Mouse (Mus musculus): Measurements from ENCODE around the gene Chsy1.
A peak's percentile ranks its signal among the peaks of the same experiment; 100 is the strongest.
"Not testable (repeated sequence)": the region's sequence is repeated elsewhere in the genome, so short reads cannot be mapped to it uniquely, and the experiment has no call there.

Chsy1 gene

DNA sequence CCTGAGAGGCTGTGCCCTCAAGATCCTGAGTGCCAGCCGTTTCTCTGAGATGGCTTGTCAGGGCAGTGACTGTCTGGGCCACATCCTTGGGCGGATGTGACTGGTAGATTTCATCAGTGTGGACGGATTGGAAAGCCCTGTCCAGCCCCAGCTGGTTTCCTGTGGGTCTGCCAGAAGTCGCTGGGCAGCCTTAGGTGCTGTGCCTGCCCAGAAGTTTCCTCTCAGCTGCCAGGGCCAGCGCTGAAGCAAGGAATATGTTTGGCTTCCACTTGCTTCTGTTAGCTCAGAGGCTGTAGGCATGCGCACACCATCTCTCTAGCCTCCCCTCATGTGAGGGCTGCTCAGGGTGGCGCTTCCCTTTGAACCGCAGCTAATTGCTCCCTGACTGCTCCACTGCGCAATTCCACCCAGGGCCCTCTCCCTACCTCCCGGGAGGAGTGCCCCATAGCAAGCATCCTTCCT lies 69.8 kb downstream of the Chsy1 start:
- peak; percentile 36 for DNase-seq

DNA sequence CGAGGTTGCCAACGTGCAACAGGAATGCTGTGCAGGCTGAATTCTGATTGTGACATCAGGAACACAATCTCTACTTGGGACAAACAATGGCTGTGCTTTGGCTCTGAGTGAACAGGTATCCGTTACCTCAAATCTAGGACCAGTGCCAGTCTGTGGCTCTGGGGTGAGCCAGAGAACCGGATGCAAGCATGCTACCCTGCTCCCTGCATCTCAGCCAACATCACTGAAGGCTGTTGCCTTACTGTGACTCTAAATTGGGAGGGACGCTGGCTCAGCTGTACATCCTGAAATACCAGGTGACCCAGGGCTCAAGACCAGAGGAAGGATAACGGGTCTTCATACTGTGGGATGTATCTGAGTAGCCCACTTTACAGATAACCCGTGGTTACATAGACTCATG lies 70.4 kb downstream of the Chsy1 start:
- no peak for DNase-seq

DNA sequence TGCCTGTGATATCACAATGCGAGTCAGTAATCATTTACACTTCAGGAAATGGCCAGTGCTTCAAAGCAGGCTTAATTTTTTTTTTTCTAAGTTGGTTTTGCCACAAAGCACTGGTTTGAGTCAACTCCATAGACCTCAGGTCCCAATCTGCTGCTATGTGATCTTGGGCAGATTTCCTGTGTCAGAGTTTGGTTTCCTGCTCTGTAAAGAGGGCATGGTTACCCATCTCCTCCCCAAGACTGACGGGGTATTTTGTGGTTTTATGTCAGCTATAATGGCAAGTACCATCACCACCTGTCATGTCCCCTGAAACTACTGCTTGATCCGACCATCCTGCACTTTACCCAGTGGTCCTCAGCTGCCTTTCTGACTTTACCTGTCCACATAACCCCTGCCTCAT lies 70.9 kb downstream of the Chsy1 start:
- DNase-seq: no peak

DNA sequence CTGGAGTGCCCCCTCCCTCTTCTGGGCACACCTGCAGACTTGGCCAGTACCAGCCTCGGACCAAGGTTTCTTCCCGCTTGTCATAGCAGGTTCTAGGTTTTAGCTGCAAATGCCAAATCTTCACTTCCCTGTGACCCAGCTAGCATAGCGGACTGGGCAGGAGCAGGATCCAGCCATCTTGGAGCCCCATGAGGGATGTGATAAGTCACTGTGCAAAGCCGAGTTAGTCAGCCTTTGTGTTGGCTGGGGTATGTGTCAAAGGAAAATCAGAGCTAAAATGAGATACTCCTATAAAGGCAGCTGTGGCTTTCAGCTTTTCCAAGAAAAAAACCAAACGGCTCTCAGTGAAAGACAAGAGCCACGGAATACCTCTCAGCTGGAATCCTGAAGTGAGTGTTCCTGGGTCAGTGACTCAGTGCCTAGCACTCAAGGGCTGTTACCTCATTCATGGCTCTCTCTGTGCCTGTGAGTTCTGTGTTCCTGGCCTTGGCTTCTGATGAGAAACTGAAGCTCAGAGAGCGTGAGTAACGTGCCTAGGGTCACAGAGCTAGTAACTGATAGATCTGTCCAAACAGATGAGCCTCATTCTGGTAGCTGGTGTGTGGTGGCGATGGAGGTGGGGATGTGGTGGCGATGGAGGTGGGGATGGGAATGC lies 71.5 kb downstream of the Chsy1 start:
- no peak for DNase-seq

DNA sequence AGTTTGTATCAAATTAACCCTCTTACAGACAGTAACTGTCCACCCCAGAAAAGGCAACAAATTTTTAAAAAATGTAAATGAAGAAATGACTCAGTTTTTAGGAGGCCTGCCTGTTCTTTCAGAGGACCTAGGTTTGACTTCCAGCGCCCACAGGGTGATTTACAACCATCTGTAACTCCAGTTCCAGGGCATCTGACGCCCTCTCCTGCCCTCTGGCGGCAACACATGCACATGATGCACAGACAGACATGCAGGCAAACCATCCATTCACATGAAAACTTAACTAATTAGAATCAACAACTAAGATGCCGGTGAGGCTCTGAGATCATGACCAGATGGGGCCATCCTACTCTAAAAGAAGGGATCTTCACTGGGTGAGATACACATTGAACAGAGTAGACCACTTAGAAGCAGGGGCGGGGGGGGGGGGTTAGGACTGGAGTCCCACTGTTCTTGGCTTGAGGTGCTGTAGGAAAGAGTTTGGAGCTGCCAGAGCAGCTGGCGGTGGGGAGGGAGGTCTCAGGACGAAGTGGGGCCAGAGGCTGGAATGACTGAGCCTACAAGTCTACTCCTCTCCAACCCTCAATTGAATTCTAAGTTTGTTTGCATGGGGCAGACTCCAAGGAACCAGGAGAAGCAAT lies 72.9 kb downstream of the Chsy1 start:
- no peak for DNase-seq

DNA sequence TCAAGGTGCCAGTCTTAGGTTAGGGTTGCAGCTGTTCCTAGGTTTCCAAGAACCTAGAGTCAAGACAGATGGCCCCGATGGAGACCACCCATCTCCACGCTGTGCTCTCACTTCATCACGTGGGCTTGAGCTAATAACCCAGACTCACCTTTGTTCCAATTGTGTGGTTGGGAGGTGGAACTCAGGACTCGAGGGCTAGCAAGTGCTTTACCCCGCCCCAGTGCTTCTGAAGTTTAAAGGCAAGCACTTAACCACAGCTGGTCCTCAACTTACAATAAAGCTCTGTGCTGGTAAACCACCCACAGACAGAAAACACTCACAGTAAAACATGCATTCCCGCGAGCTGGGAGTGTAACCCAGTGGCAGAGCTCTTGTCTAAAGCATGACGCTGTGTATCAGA lies 74.1 kb downstream of the Chsy1 start:
- no peak for DNase-seq

DNA sequence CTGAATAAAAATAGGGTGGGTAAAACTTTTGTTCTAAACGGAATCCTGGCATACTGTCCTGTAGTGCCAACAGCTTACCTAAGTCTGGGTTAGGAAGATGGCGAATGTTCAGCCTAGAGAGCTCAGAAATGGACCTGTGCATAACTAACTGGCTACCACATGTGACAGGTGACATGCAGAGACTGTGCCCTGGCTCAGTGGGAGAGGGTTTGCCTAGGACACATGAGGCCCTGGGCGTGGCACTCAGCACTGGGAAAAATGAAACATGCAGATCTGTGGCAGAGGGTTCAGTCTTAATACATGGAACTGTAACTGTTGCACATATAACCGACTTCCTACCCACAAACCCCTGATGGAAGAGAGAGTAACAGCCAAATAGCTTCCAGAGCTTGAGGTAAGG lies 74.7 kb downstream of the Chsy1 start:
- DNase-seq: no peak

DNA sequence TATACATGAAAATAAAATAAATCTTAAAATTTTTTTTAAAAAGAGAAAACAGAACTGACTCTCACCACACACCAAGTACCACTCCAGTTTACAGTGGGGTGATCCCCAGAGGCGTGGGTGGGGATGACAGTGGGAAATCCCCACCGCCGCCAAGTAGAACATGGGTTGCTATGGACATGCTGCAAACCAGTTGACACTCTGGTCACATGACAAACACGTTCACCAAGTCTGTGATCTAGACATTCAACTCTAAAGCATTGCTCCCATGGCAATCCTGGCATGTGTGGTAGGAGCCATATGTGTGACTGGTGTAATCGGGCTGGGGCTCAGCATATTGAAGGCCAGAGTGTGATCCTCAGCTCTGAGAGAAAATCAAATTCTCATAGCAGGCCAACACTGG lies 76.1 kb downstream of the Chsy1 start:
- DNase-seq: no peak

DNA sequence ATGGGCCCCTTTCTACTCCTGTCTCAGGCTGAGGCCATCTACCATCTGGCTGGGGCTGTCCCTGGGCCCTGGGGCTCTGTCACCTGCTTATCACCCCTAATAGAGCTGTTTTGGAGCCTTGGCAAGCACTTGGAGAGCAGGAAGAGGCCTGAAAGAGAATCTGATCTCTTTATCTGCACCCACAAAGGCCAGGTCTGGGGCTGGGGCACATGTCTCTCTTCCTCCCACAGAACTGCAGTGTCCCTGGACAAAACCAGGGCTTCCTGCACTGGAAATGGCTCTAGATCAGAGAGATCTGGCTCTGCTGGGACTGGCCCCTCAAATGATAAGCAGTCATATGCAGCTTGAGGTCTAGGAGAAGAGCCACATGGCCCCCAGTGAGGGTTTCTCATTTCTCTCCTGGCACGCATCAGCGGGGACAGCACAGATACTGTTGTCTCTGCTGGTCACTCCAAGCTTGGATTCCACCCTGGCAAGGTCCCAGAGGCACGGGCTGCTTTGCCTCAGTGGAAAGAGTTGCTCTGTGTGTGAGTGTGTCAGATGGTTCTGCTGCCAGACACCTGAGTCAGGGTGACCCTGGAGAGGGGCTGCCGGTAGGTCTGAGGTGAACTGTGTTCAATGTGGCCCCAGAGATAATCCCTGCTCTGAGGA lies 78.4 kb downstream of the Chsy1 start:
- DNase-seq: no peak

DNA sequence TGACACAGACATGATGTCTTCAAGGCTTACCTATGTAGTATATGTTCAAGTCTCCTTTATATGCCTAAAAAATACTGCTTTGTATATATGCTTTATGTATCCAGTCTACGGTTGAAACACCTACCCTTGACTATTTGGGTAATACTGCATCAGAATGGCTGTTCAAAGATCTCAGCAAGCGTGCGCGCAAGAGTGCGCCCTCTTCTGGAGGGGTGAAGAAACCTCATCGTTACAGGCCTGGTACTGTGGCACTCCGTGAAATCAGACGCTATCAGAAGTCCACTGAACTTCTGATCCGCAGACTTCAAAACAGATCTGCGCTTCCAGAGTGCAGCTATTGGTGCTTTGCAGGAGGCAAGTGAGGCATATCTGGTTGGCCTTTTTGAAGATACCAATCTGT lies 81.1 kb downstream of the Chsy1 start:
- not testable (repeated sequence) for DNase-seq

DNA sequence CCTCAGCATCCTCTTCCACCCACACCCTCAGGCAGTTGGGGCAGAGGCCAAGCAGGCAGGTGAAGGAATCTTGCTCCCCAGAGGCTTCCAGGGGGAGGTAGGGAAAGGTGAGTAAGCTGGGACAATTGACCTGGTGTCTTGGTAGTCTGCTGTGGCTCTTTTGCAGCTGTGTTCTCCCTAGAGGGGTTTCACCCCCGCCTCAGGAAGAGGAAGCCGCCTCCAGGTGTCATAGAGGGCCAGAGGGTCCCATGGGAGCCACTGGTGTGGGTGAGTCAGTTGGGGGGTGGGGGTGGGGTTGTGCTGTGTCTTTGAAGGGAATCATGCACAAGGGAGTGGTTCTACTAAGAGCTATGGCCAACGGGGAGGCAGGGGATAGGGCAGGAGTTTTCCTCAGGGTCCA lies 85.2 kb downstream of the Chsy1 start:
- no peak for DNase-seq

DNA sequence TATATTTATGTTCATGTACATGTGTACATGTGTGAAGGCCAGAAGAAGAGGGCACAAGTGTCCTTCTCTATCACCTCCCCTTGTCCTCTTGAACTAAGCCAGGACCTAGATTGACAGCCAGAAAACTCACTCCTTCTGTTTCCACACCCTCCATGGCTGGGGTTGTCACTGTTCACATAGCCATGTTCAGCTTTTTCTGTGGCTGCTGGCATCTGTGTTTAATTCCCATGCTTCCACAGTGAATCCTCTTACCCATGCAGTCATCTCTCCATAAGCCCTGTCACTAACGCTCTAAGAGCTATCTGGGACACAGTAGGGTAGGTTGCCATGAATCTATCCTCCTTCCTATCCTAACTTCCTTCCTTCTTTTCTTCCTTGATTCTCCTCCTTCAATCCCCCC lies 86.6 kb downstream of the Chsy1 start:
- no peak for DNase-seq

DNA sequence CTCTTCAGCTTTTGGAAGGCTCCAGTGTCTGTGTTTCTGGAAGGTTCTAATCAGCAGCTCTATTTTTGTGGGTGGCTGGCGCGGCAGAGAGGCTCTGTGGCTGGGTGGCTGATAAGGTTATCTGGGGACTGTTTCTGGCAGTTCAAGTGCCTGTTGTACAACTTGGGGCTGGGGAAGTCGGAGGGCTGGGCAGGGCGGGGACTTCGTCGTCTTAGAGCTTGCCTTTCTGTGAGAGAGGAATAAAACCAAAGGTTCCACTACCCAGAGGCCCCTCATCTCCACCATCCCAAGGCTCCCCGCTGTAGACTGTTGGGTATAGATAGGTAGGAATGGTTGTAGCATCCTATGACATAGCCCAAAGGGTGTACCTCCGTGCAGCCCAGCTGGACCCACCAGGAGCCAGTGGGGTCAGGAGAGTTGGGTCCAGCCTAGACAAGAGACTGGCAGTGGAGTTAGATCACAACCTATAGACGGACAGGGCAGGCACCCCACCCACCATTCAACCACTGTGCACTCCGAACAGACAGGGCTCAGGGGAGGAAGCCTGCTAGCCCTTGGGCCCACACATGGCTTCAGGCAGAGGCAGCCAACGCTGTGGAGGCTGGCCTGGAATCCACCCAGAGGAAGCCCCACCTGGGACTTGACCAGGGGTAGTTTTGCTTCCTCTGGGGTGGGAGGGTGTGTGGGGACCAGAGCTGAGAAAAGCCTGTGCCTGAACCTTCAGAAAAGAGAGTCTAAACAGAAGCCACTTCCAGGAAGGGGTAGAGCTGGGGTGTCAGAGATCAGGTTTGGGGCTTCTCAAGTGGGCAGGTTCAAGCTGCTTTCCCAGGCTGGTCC lies 87.5 kb downstream of the Chsy1 start:
- DNase-seq: no peak

DNA sequence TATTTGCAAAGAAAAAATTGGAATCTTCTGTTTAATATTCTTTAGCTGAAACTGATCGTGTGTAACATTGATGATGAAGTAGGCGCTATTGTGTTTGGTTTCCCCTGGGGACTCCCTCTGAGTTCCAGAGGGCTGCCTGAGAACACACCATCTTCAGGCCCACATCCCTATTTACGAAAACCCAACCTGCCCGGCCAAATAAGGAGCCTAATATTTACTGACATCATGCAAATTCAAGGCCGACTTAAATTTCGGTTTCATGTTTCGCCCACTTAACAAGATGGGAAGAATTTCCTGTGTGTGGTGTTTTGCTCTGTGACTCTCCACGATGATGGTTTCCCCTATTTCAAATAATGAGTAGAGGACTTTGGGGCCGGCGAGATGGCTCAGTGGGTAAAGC lies 89.1 kb downstream of the Chsy1 start:
- no peak for DNase-seq

DNA sequence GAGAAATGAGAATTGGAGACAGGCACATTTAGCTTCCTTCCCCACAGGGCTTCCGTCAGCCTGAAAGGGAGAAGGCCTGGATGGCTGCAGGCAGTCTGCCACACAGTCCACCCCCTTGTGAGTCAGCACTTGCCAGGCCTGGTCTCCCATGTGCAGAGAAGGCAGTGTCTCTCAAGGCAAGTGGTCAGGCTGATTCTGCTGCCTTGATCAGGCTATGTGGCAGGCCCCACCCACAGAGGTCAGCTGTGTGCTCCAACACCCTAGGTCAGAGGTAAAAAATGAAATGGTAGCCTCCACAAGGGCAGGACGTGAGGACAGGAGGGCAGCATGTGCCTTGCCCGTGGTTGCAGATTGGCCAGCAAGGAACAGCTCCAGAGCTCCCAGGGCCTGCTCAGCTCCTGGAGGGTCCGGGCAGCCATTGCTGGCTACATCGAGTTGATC lies 90.1 kb downstream of the Chsy1 start:
- DNase-seq: peak; percentile 49

DNA sequence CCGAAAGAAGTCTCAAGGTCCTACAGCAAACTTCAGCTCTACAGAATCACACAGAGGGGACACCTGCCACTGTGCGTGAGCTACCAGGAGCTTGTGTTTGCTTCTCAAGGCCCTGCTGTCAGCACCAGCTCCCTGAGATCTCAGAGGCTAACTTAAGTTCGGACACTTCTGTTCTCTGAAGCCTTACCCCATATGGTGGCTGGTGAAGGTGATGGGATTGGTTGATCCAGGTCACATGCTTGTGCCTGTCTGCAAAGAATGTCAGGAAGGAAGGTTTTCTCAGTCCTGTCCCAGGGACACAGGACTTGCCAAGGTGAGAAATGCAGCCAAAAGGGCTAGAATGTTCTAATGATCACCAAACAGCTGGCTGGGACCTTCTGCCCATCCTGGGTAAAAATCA lies 91.1 kb downstream of the Chsy1 start:
- DNase-seq: no peak

DNA sequence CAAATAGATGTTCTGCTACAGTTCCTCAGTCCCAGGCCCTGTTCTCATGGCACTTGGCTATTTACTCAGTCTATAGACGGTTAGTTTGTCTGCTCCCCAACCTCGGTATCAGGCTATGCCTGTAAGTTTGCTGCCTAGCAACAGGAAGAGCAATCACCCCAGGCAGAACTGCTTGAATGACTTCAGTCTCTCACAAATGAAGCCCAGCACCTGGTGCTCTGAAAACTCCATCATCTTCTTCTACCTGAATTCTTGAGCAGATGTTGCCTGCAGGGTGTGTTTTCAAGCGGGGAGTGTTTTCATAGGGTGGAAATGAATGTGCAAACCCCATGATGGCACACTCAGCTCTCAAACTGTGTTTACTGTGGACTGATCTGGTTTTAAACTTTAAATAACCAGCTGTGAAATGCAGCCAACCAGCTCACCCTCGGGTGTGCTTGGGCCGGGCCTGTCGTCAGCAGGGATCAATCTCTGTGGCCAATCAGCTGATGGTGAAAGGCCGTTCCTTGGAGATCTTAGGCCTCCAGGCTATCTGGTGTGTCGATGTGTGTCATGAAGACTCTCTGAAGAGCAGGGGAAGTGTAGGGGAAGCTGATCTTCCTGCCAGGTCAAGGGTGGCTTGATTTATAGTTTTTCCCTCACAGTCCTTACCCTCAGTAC lies 91.6 kb downstream of the Chsy1 start:
- no peak for DNase-seq

DNA sequence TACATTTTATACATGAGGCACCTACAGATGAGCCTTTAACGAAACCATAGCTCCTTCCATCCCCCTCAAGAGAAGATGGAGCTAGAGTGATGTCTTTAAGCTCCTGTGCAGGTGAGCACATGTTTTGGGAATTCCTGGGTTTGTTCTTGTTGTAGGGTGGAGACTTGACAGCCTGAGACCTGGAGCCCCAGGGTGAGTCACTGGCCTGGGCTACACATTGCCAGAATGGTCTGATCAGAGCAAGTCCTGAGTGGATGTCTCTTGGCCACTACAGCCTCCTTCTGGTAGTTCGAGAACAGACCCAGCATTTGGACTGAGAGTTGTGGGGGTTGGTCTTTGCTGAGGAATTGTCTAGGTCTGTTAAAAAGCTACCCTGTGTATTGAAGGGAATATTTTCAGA lies 92.3 kb downstream of the Chsy1 start:
- no peak for DNase-seq

DNA sequence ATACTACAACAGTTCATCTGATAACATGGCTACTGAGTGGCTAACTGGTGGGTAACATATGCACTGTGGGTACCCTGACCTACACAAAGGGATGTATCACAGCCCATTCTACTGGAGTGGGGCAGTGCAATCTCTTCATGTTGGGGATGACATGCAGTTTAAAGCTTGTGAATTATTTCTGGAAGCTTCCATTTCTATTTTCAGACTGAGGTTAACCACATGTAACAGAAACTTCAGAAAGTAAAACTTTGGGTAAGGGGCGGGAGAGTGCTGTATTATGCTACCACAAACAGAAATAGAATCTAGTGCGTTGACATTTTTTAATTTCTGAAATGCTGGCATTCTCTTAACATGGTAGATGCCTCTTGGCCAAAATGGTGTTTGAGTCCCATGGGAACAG lies 100.6 kb downstream of the Chsy1 start:
- DNase-seq: no peak

DNA sequence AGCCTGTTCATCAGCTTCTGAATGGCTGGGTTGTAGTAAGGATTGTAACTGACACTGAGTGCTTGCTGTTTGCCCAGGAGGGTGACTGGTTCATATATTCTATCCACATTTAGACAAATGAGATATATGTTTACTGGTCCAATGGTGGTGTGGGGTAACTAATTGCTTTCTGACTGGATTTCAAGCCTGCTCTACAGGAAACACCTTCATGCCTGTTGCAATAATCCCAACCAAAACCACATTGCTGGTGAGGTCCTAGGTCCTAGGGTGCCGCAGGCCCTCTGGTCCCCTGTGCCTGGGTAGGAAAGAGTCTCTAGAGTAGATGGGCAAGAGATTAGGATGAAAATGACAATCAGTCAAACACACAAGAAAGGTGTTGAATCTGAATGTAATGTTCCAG lies 103.6 kb downstream of the Chsy1 start:
- no peak for DNase-seq

DNA sequence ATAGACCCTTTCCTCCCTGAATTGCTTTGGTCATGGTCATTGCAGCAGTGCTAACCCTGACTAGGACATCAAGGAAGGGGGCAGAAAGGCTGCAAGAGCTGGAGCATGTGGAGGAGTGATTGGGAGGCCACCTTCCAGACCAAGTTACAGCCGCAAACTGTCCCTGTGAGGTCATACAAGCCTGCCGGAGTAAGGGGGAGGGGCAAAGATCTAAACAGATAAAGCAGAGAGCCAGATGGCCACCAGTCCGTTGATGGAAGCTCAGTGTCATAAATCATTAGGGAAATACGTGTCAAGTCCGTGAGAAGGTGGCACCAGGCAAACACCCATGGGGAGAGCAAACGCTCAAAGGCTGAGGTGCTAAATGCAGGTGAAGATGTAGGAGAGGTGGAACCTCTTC lies 105.2 kb downstream of the Chsy1 start:
- no peak for DNase-seq

DNA sequence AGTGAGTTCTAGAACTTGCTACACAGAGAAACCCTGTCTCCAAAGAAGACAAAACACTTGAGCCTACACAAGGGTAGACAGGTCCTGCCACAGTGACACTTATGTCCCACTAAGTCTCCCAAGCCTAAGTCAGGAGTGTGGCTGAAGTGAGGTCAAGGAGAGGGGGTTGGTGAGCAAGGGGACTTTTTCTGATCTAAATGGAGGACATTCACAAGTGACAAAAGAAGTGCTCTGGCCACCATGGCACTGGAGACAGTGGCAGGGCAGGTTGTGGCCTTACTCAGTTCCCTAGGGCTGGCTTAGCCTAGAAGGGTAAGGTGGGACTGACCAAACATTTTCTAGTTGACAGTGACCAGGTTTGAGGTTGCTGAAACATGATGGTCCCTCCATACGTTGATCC lies 106.6 kb downstream of the Chsy1 start:
- no peak for DNase-seq

DNA sequence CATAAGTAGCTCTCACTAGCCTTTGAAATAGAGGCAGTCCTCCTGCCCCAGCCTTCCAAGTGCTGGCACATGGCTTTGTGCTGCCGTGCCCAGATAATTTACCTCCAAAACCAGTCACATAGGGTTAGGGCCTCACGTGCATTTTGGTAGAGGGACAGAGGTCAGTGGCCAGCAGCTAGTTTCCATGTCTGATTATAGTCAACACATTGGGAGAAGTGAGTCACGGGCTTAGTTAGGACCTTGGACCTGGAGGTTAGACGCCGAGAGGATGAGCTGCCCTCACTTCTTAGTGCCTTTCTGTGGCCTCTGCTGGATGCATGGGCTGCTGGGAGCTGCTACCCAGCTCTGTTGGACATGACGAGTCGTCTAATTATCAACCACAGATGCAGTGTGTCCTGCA lies 107.7 kb downstream of the Chsy1 start:
- DNase-seq: no peak

Measured in right cerebral cortex, adult 18-20 months (tissue).